Comparison of ENCODE assay signal across 8 mouse cellular contexts in the genomic region with DNA sequence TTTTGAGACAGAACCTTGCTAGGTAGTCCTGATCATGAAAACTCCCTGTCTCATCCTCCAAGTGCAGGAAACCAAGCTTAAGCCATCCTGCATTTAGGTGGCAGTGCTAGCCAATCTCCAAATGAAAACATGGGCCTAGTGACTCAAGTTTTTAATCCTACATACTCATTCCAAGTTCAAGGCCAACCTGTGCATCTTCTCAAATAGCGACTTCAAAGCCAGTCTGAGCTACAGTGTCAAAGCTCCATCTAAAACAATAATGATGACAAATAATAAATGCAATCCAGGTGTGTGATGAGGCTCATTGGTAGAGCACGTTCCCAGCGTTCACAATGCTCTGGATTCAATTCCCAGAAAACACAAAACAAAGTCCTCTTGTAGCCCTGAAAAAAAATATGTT. TPM values are rescaled to one million over a fixed set of nuclear protein-coding genes. Genes with fewer than 3 reads are reported as not detected.
A peak's percentile ranks its signal among the peaks of the same experiment; 100 is the strongest.
DNase-seq lines count a peak whose midpoint lies in the region; ATAC-seq lines count a peak whose summit lies in the region.

No protein-coding gene starts in this region.

- H3K9me3 ChIP-seq in heart, embryonic 11.5 days (replicated peaks; ENCODE audit: control insufficient read depth, low read length) = no peaks in the 10 kb centered on the region
- no peaks in the 10 kb centered on the region for H3K9me3 ChIP-seq in forebrain, embryonic 12.5 days
- H3K9me3 ChIP-seq in liver, embryonic 13.5 days (replicated peaks) = no peaks in the 10 kb centered on the region

- H3K27ac ChIP-seq in heart, embryonic 11.5 days (ENCODE audit: low read depth, low read length) = no peak overlapping the region
- no peak overlapping the region for H3K27ac ChIP-seq in forebrain, embryonic 12.5 days
- H3K27ac ChIP-seq in liver, embryonic 13.5 days = peak overlapping the region; percentile 84

- ATAC-seq in heart, embryonic 11.5 days (replicated peaks; ENCODE audit: insufficient number of reproducible peaks, low FRiP score, low TSS enrichment) = no peak
- no peak for ATAC-seq in forebrain, embryonic 12.5 days (ENCODE audit: low FRiP score)
- ATAC-seq in liver, embryonic 13.5 days (ENCODE audit: low read depth) = no peak

- peak overlapping the region; percentile 83 for H3K9ac ChIP-seq in heart, embryonic 11.5 days (ENCODE audit: low read depth, low read length)
- peak overlapping the region; percentile 85 for H3K9ac ChIP-seq in forebrain, embryonic 12.5 days
- peak overlapping the region; percentile 91 for H3K9ac ChIP-seq in liver, embryonic 13.5 days

- DNase-seq in heart, adult 18-20 months = no peak
- peak; percentile 31 for DNase-seq in 416B (ENCODE audit: low read depth)
- no peak for DNase-seq in liver, embryonic 13.5 days
- DNase-seq in frontal cortex, postnatal 14 days (ENCODE audit: low spot score in 2 of 2) = no peak
- no peak for DNase-seq in gastrocnemius, postnatal 4 days (ENCODE audit: low spot score in 2 of 2)
- no peak for DNase-seq in left cerebral cortex, adult 9 months (ENCODE audit: low spot score in 2 of 2)

- H3K4me2 ChIP-seq in heart, embryonic 11.5 days = peak overlapping the region; percentile 85
- H3K4me2 ChIP-seq in forebrain, embryonic 12.5 days = peak overlapping the region; percentile 78
- H3K4me2 ChIP-seq in liver, embryonic 13.5 days = peak overlapping the region; percentile 84

- WGBS in heart, embryonic 11.5 days (ENCODE audit: insufficient replicate concordance) = 17% methylated on average over 3 of the region's 3 CpGs
- 18% methylated on average over 3 of the region's 3 CpGs for WGBS in forebrain, embryonic 12.5 days
- WGBS in liver, embryonic 13.5 days (ENCODE audit: insufficient replicate concordance) = 6% methylated on average over 3 of the region's 3 CpGs

- peaks cover 4% of the 10 kb centered on the region; the same call in 1 of the 2 replicates for H3K36me3 ChIP-seq in heart, embryonic 11.5 days (ENCODE audit: control insufficient read depth, insufficient read depth, low read length)
- H3K36me3 ChIP-seq in forebrain, embryonic 12.5 days (replicated peaks) = peaks cover 17% of the 10 kb centered on the region
- peaks cover 32% of the 10 kb centered on the region for H3K36me3 ChIP-seq in liver, embryonic 13.5 days

- peaks cover 5% of the 10 kb centered on the region for H3K4me1 ChIP-seq in heart, embryonic 11.5 days (ENCODE audit: control insufficient read depth, insufficient read depth, low read length)
- H3K4me1 ChIP-seq in forebrain, embryonic 12.5 days = peaks cover 11% of the 10 kb centered on the region
- peaks cover 55% of the 10 kb centered on the region for H3K4me1 ChIP-seq in liver, embryonic 13.5 days (replicated peaks)

- H3K27me3 ChIP-seq in heart, embryonic 11.5 days (ENCODE audit: control insufficient read depth, insufficient read depth, low read length) = no peaks in the 10 kb centered on the region
- no peaks in the 10 kb centered on the region for H3K27me3 ChIP-seq in forebrain, embryonic 12.5 days
- no peaks in the 10 kb centered on the region for H3K27me3 ChIP-seq in liver, embryonic 13.5 days

- peak overlapping the region; percentile 71 for H3K4me3 ChIP-seq in heart, embryonic 11.5 days (ENCODE audit: low read depth, low read length)
- peak overlapping the region; percentile 92 for H3K4me3 ChIP-seq in forebrain, embryonic 12.5 days (replicated peaks)
- H3K4me3 ChIP-seq in liver, embryonic 13.5 days (replicated peaks) = peak overlapping the region; percentile 89

RNA-seq across cellular contexts. Expression of a gene that starts 0.8 kb away (rescaled TPM):
- 231 and 247 TPM in 2 replicates for polyA plus RNA-seq in heart, embryonic 11.5 days (2014; fragmentation: Nextera tagmentation; extraction: Ambion mirVana)
- total RNA-seq in heart, adult 18-20 months (2021) = 100 to 1,000 TPM; 146 to 151 TPM
- polyA plus RNA-seq in forebrain, embryonic 12.5 days (2016; fragmentation: Nextera tagmentation; extraction: Ambion mirVana) = 283 and 295 TPM in 2 replicates
- 202 and 204 TPM in 2 replicates for polyA plus RNA-seq in liver, embryonic 13.5 days (2015; fragmentation: Nextera tagmentation; extraction: Ambion mirVana)
- total RNA-seq in gastrocnemius, postnatal 4 days (2021) = 100 to 1,000 TPM; 175 to 200 TPM

RNA-seq across cellular contexts. Expression of a gene that starts 26.4 kb away (rescaled TPM):
- polyA plus RNA-seq in heart, embryonic 11.5 days (2014; fragmentation: Nextera tagmentation; extraction: Ambion mirVana) = 16.2 and 19.6 TPM in 2 replicates
- 10 to 100 TPM; 10.3 to 12.0 TPM for total RNA-seq in heart, adult 18-20 months (2021)
- 36.6 and 39.0 TPM in 2 replicates for polyA plus RNA-seq in forebrain, embryonic 12.5 days (2016; fragmentation: Nextera tagmentation; extraction: Ambion mirVana)
- polyA plus RNA-seq in liver, embryonic 13.5 days (2015; fragmentation: Nextera tagmentation; extraction: Ambion mirVana) = 5.8 and 8.2 TPM in 2 replicates
- total RNA-seq in gastrocnemius, postnatal 4 days (2021) = 10 to 100 TPM; 29.6 to 34.7 TPM
